Mouse (Mus musculus): ENCODE results near the gene Zswim1. TPM values are rescaled to one million over a fixed set of nuclear protein-coding genes. Genes with fewer than 3 reads are reported as not detected.
A peak's percentile ranks its signal among the peaks of the same experiment; 100 is the strongest.

The Zswim1 gene
- total and polyA plus RNA-seq, 3 experiments = 8.2 to 17.4 TPM; not detected in 1

DNA sequence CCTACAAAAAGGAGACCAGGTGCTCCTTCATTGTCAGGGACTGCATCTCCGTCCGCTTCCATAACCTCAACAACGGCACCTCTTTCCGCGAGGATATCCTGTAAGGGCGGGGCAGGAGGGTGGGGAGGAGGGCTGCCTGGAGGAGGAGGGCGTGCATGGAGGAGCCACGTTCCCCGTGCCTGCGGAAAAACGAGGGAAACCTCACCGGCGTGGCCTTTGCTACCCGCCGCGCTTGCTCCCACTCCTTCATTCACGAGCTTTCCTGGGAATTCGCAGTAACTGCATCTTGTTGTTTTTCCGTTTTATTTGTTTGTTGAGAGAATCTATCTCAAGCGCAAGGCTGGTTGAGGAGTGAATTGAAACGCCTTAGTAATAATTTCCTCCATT is 17.2 kb upstream of the Zswim1 start:
- no peak for DNase-seq (ENCODE audit: low read depth, low spot score)
- H3K4me1 ChIP-seq (ENCODE audit: control insufficient read depth in 1 of 2, insufficient read depth in 2 of 2, low read length in 2 of 2) = peaks cover 7 to 17% of the 10 kb centered on the region in 2 experiments; a peak in 3 of 4 replicates
- no peaks in the 10 kb centered on the region for H3K9me3 ChIP-seq (replicated peaks; ENCODE audit: insufficient read depth, low read length)
- H3K36me3 ChIP-seq (ENCODE audit: control insufficient read depth in 1 of 2, insufficient read depth in 2 of 2, low read length in 2 of 2) = peaks cover 0 to 18% of the 10 kb centered on the region in 2 experiments; a peak in 3 of 4 replicates
- peak overlapping the region; percentile 97 for H3K27ac ChIP-seq (ENCODE audit: control insufficient read depth, low read depth, low read length)
- TF ChIP-seq RCOR1 (IDR thresholded peaks at IDR 0.05; ENCODE audit: low read depth, low read length) = no peak
- peak; percentile 73 for TF ChIP-seq MYC (IDR thresholded peaks at IDR 0.05; ENCODE audit: low read depth, low read length)
- TF ChIP-seq BHLHE40 (IDR thresholded peaks at IDR 0.05; ENCODE audit: borderline replicate concordance, low read depth, low read length) = no peak
- peak; percentile 56 for TF ChIP-seq MXI1 (IDR thresholded peaks at IDR 0.05; ENCODE audit: low read depth, low read length)
- TF ChIP-seq MAZ (IDR thresholded peaks at IDR 0.05; ENCODE audit: low read depth, low read length) = peak; percentile 92
- TF ChIP-seq MAX (IDR thresholded peaks at IDR 0.05; ENCODE audit: low read length) = peak; percentile 65; the same call in 1 of the 2 replicates
- peak in 1 of 2 experiments; percentile 43; a peak in 1 of 4 replicates for TF ChIP-seq POLR2A (IDR thresholded peaks at IDR 0.05; ENCODE audit: control insufficient read depth in 1 of 2, insufficient read depth in 1 of 2, low read depth in 1 of 2, low read length in 2 of 2, poor library complexity in 1 of 2)
- peak; percentile 69 for TF ChIP-seq ZKSCAN1 (IDR thresholded peaks at IDR 0.05; ENCODE audit: low read depth, low read length)
- no peaks in the 10 kb centered on the region for H3K27me3 ChIP-seq (ENCODE audit: control insufficient read depth in 1 of 2, insufficient read depth in 2 of 2, low read length in 2 of 2)
- H3K4me3 ChIP-seq (ENCODE audit: control insufficient read depth in 1 of 2, insufficient read depth in 1 of 2, low read depth in 2 of 2, low read length in 2 of 2) = peak overlapping the region; percentile 69 to 90
- peaks cover 30% of the 10 kb centered on the region for H3K79me2 ChIP-seq (ENCODE audit: control insufficient read depth, insufficient read depth, low read length, poor library complexity)
- H3K9ac ChIP-seq (ENCODE audit: control insufficient read depth, low read depth, low read length, poor library complexity, severe bottlenecking) = peak overlapping the region; percentile 90

DNA sequence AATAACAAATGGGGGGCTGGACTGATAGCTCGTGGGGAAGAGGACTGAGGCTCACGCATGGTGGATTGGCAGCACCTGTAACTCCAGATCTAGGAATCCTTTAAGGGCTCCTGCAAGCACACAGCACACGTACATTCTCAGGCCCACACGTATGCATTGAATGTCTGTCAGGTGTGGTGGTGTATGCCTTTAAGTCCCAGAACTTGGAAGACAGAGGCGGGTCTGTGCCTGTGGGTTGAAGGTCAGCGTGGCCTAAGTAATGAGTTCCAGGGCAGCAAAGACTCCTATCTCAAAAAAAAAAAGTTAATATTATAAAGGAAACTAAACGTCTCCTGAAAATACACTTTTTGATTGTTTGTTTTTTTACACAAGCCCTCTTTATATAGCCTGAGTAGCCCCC is 15.9 kb upstream of the Zswim1 start:
- Histone ChIP-seq H3K9ac (ENCODE audit: control insufficient read depth, low read depth, low read length, poor library complexity, severe bottlenecking) (no peak overlapping the region), H3K4me1 (ENCODE audit: control insufficient read depth in 1 of 2, insufficient read depth in 2 of 2, low read length in 2 of 2) (peaks cover 7 to 17% of the 10 kb centered on the region in 2 experiments; a peak in 3 of 4 replicates), H3K27me3 (ENCODE audit: control insufficient read depth in 1 of 2, insufficient read depth in 2 of 2, low read length in 2 of 2) (no peaks in the 10 kb centered on the region), H3K9me3 (replicated peaks; ENCODE audit: insufficient read depth, low read length) (no peaks in the 10 kb centered on the region), H3K79me2 (ENCODE audit: control insufficient read depth, insufficient read depth, low read length, poor library complexity) (peaks cover 30% of the 10 kb centered on the region), H3K4me3 (ENCODE audit: control insufficient read depth in 1 of 2, insufficient read depth in 1 of 2, low read depth in 2 of 2, low read length in 2 of 2) (no peak overlapping the region), H3K27ac (ENCODE audit: control insufficient read depth, low read depth, low read length) (no peak overlapping the region), H3K36me3 (ENCODE audit: control insufficient read depth in 1 of 2, insufficient read depth in 2 of 2, low read length in 2 of 2) (peaks cover 0 to 18% of the 10 kb centered on the region in 2 experiments; a peak in 2 of 4 replicates)
- DNase-seq (ENCODE audit: low read depth, low spot score) = no peak
- no peak for TF ChIP-seq ELF1 (IDR thresholded peaks at IDR 0.05; ENCODE audit: low read depth, low read length)
- no peak for TF ChIP-seq CHD2 (IDR thresholded peaks at IDR 0.05; ENCODE audit: low read length)
- TF ChIP-seq USF1 (IDR thresholded peaks at IDR 0.05; ENCODE audit: low read depth, low read length) = no peak
- no peak for TF ChIP-seq ZKSCAN1 (IDR thresholded peaks at IDR 0.05; ENCODE audit: low read depth, low read length)

DNA sequence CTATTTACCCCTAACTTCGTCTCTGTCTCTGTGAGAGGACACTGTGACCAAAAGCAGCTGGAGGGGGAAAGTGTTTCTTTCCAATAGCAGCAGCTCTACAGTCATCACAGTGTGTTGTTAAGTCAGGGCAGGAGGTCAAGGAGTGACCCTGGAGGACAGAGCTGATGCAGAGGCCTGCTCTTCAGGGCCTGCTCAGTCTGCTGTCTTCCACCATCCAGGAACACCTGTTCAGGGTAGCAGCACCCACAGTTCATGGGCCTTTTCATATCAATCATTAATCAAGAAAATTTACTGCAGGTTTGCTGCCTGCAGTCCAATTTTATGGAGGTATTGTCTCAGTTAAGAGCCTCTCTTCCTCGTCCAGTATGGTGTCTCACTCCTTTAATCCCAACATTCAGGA is 8.9 kb upstream of the Zswim1 start:
- DNase-seq (ENCODE audit: low read depth, low spot score) = no peak
- H3K4me1 ChIP-seq (ENCODE audit: control insufficient read depth in 1 of 2, insufficient read depth in 2 of 2, low read length in 2 of 2) = peaks cover 6 to 10% of the 10 kb centered on the region in 2 experiments
- no peaks in the 10 kb centered on the region for H3K79me2 ChIP-seq (ENCODE audit: control insufficient read depth, insufficient read depth, low read length, poor library complexity)
- H3K27me3 ChIP-seq (ENCODE audit: control insufficient read depth in 1 of 2, insufficient read depth in 2 of 2, low read length in 2 of 2) = no peaks in the 10 kb centered on the region
- no peak overlapping the region for H3K9ac ChIP-seq (ENCODE audit: control insufficient read depth, low read depth, low read length, poor library complexity, severe bottlenecking)
- H3K27ac ChIP-seq (ENCODE audit: control insufficient read depth, low read depth, low read length) = no peak overlapping the region
- no peak for TF ChIP-seq NRF1 (IDR thresholded peaks at IDR 0.05; ENCODE audit: insufficient read depth, low read depth, low read length, poor library complexity, severe bottlenecking)
- TF ChIP-seq CHD1 (IDR thresholded peaks at IDR 0.05; ENCODE audit: low read depth, low read length) = no peak
- TF ChIP-seq MAX (IDR thresholded peaks at IDR 0.05; ENCODE audit: low read length) = no peak
- TF ChIP-seq TBP (IDR thresholded peaks at IDR 0.05; ENCODE audit: low read depth, low read length) = no peak
- TF ChIP-seq MYC (IDR thresholded peaks at IDR 0.05; ENCODE audit: low read depth, low read length) = no peak
- no peak for TF ChIP-seq GABPA (IDR thresholded peaks at IDR 0.05; ENCODE audit: low read depth, low read length)
- no peak for TF ChIP-seq ETS1 (IDR thresholded peaks at IDR 0.05; ENCODE audit: low read depth, low read length)
- no peaks in the 10 kb centered on the region for H3K9me3 ChIP-seq (replicated peaks; ENCODE audit: insufficient read depth, low read length)
- H3K36me3 ChIP-seq (ENCODE audit: control insufficient read depth in 1 of 2, insufficient read depth in 2 of 2, low read length in 2 of 2) = peaks cover 0 to 7% of the 10 kb centered on the region in 2 experiments; a peak in 2 of 4 replicates
- no peak overlapping the region for H3K4me3 ChIP-seq (ENCODE audit: control insufficient read depth in 1 of 2, insufficient read depth in 1 of 2, low read depth in 2 of 2, low read length in 2 of 2)
